17 mouse cellular contexts compared by ENCODE assay signal in genomic region chr5:101895119-101895518, GRCm38 (mm10).
DNase-seq lines count a peak whose midpoint lies in the region; ATAC-seq and TF ChIP-seq lines count a peak whose summit lies in the region.
"Had no signal": no experiment of that assay in that cellular context is flagged by ENCODE, and none has a peak within 500 bp of the region (broad histone marks: within the 10 kb centered on the region; RNA-seq: fewer than 3 reads in every experiment).

No protein-coding gene starts in this region.

- no peak overlapping the region for H3K4me3 ChIP-seq in cerebellum, adult 2 months (replicated peaks; ENCODE audit: insufficient read depth, low read depth, low read length)
- H3K4me3 ChIP-seq in midbrain, postnatal 0 days (ENCODE audit: low read depth, low read length) = no peak overlapping the region
- H3K4me3 ChIP-seq: embryonic facial prominence, embryonic 10.5 days; forebrain, embryonic 12.5 days; gastrocnemius, adult 2 months; heart, embryonic 13.5 days; neural tube, embryonic 13.5 days had no signal

- H3K4me1 ChIP-seq in cerebellum, adult 2 months (ENCODE audit: control insufficient read depth, insufficient read depth, low read length) = peaks cover 49% of the 10 kb centered on the region
- H3K4me1 ChIP-seq in midbrain, postnatal 0 days (ENCODE audit: insufficient read depth, low read length) = no peaks in the 10 kb centered on the region
- H3K4me1 ChIP-seq: embryonic facial prominence, embryonic 10.5 days; forebrain, embryonic 12.5 days; neural tube, embryonic 13.5 days had no signal

- no peaks in the 10 kb centered on the region for H3K9me3 ChIP-seq in midbrain, postnatal 0 days (ENCODE audit: low read length)
- H3K9me3 ChIP-seq: embryonic facial prominence, embryonic 10.5 days; forebrain, embryonic 12.5 days; heart, embryonic 13.5 days; neural tube, embryonic 13.5 days had no signal

- TF ChIP-seq POLR2A in cerebellum, adult 2 months (IDR thresholded peaks at IDR 0.05; ENCODE audit: borderline replicate concordance, insufficient read depth, low read length) = no peak

- no peak overlapping the region for H3K9ac ChIP-seq in midbrain, postnatal 0 days (replicated peaks; ENCODE audit: low read length, poor library complexity, severe bottlenecking)
- H3K9ac ChIP-seq: forebrain, embryonic 12.5 days; heart, embryonic 13.5 days; hindbrain, embryonic 14.5 days; liver, embryonic 14.5 days; neural tube, embryonic 13.5 days had no signal

- H3K27ac ChIP-seq in cerebellum, adult 2 months (ENCODE audit: insufficient read depth, low read length) = peak overlapping the region; percentile 78
- H3K27ac ChIP-seq in midbrain, postnatal 0 days (ENCODE audit: low read depth, low read length) = no peak overlapping the region
- H3K27ac ChIP-seq: embryonic facial prominence, embryonic 10.5 days; forebrain, embryonic 12.5 days; gastrocnemius, adult 2 months; heart, embryonic 13.5 days; hindbrain, embryonic 14.5 days; liver, embryonic 14.5 days; neural tube, embryonic 13.5 days had no signal

- peak; percentile 49 to 63 for DNase-seq in cerebellum, adult 2 months
- no peak for DNase-seq in cerebellum, adult 11 months
- DNase-seq in NIH3T3 (ENCODE audit: low read depth) = peak; percentile 22
- DNase-seq in brain, adult 2 months (ENCODE audit: low read depth, low spot score) = peak; percentile 40
- DNase-seq in cerebellum, postnatal 36 days = peak; percentile 45 to 55
- DNase-seq in midbrain, postnatal 0 days (ENCODE audit: low spot score) = no peak
- DNase-seq: gastrocnemius, adult 2 months; kidney, adult 11 months; thymus, postnatal 36 days had no signal

- no peaks in the 10 kb centered on the region for H3K27me3 ChIP-seq in cerebellum, adult 2 months (ENCODE audit: control insufficient read depth, insufficient read depth, low read length)
- no peaks in the 10 kb centered on the region for H3K27me3 ChIP-seq in midbrain, postnatal 0 days (ENCODE audit: insufficient read depth, low read length)
- H3K27me3 ChIP-seq: forebrain, embryonic 12.5 days; heart, embryonic 13.5 days; neural tube, embryonic 13.5 days had no signal

- peaks cover 72% of the 10 kb centered on the region for H3K36me3 ChIP-seq in midbrain, postnatal 0 days (ENCODE audit: insufficient read depth, low read length)

- TF ChIP-seq CTCF in cerebellum, adult 2 months (IDR thresholded peaks at IDR 0.05; ENCODE audit: borderline replicate concordance, insufficient read depth, low read depth, low read length) = no peak
- TF ChIP-seq CTCF in midbrain, postnatal 0 days (IDR thresholded peaks at IDR 0.05) = no peak

- ATAC-seq in midbrain, postnatal 0 days (ENCODE audit: low FRiP score) = no peak
- ATAC-seq in monocyte, adult 5-6 weeks (replicated peaks; ENCODE audit: insufficient number of reproducible peaks, low FRiP score, low TSS enrichment, poor library complexity, severe bottlenecking) = no peak

- H3K4me2 ChIP-seq in midbrain, postnatal 0 days (ENCODE audit: low read depth, low read length, poor library complexity, severe bottlenecking) = no peak overlapping the region
- H3K4me2 ChIP-seq: forebrain, embryonic 12.5 days; heart, embryonic 13.5 days; hindbrain, embryonic 14.5 days; midbrain, embryonic 11.5 days; neural tube, embryonic 13.5 days had no signal

- WGBS in cerebellum, adult 2 months = 52% methylated on average over 11 of the region's 11 CpGs
- WGBS in midbrain, postnatal 0 days = 88% methylated on average over 11 of the region's 11 CpGs

Comparison
In these comparisons a context has a peak if more than half of its experiments do, and no peak if none do; other contexts are left out.
1. DNase-seq: peak in cerebellum, adult 2 months (2 of 2), NIH3T3 (single experiment), brain, adult 2 months (single experiment) and cerebellum, postnatal 36 days (2 of 2); none in cerebellum, adult 11 months (single experiment) and midbrain, postnatal 0 days (single experiment).